Mouse (Mus musculus) intestine, embryonic 16.5 days (tissue): Measurements from ENCODE around the gene Cadps. TPM values are rescaled to one million over a fixed set of nuclear protein-coding genes. Genes with fewer than 3 reads are reported as not detected.
A peak's percentile ranks its signal among the peaks of the same experiment; 100 is the strongest.

Experiments used
- ATAC-seq: fragments of 200-750 bp; cut with Nextera tagmentation; 2 replicates; pipeline ENCODE4 v1.8.0; 2017; ENCODE audit warnings: moderate TSS enrichment, moderate library complexity
- H3K27ac ChIP-seq: fragments of 300-500 bp; sonication (generic); 2 replicates; pipeline ENCODE4 v1.5.1; 2014; ENCODE audit warnings: mild to moderate bottlenecking, low read length
- H3K27me3 ChIP-seq: fragments of 300-500 bp; sonication (generic); replicated peaks from 2 replicates; pipeline ENCODE4 v1.6.1; 2014; ENCODE audit warnings: low read length, control low read depth, mixed read lengths; ENCODE audit not compliant: control insufficient read depth, insufficient read depth
- H3K36me3 ChIP-seq: fragments of 300-500 bp; sonication (generic); 2 replicates; pipeline ENCODE4 v1.6.1; 2014; ENCODE audit warnings: low read length, control low read depth; ENCODE audit not compliant: control insufficient read depth, insufficient read depth
- H3K4me1 ChIP-seq: fragments of 300-500 bp; sonication (generic); 2 replicates; pipeline ENCODE4 v1.6.1; 2014; ENCODE audit warnings: low read length, control low read depth, mixed read lengths; ENCODE audit not compliant: control insufficient read depth, insufficient read depth
- H3K4me2 ChIP-seq: fragments of 300-500 bp; sonication (generic); 2 replicates; pipeline ENCODE4 v1.6.1; 2014; ENCODE audit warnings: low read depth, low read length, control low read depth
- H3K4me3 ChIP-seq: fragments of 300-500 bp; sonication (generic); 2 replicates; pipeline ENCODE4 v1.5.1; 2014; ENCODE audit warnings: mild to moderate bottlenecking, low read length
- H3K9ac ChIP-seq: fragments of 300-500 bp; sonication (generic); 2 replicates; pipeline ENCODE4 v1.6.1; 2014; ENCODE audit warnings: low read depth, low read length
- H3K9me3 ChIP-seq: fragments of 300-500 bp; sonication (generic); 2 replicates; pipeline ENCODE4 v1.6.1; 2016; ENCODE audit warnings: low read length, control low read depth; ENCODE audit not compliant: control insufficient read depth
- WGBS: fragments of 180-500 bp; shearing (Covaris S2); extraction: QIAGEN DNeasy Blood & Tissue Kit; methylation state at CpG from one replicate; pipeline ENCODE4 v1.1.7; 2014; 5-methylcytosine and 5-hydroxymethylcytosine counted together
- polyA plus RNA-seq: library from polyadenylated mRNA; unstranded; fragments of >200 nt; fragmentation: Nextera tagmentation; extraction: Ambion mirVana; gene quantifications from 2 replicates; pipeline ENCODE4 v1.2.1, GENCODE M21; 2015

Gene Cadps
- polyA plus RNA-seq, 1 experiment from 2014 or later = 2.6 TPM

DNA sequence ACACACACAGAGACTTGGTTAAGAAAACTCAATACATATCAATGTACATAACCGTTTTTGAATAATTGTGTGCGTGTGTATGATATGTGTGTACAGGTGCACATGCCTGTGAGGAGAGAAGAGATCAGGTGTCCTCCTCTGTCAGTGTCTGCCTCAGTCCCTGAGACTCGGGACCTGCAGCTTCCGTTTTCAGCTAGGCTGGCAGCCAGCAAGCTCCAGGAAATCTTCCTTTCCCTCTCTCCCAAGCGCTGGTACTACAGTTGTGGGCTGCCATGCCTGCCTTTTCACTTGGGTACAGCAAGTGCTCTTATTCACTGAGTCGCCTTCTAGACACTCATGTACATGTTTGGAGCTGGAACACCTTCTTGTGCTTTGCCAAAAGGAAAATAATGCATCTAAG lies 435.7 kb downstream of the Cadps start:
- Histone ChIP-seq H3K4me1 (no peaks in the 10 kb centered on the region), H3K9me3 (no peaks in the 10 kb centered on the region), H3K27me3 (no peaks in the 10 kb centered on the region), H3K4me3 (no peak overlapping the region), H3K36me3 (no peaks in the 10 kb centered on the region), H3K9ac (no peak overlapping the region), H3K4me2 (no peak overlapping the region), H3K27ac (no peak overlapping the region)
- ATAC-seq = no peak
- 67% methylated on average over 6 of the region's 6 CpGs for WGBS

GRCm38 (mm10) chr14:12377883-12378282 lies 445.0 kb downstream of the Cadps start:
- Histone ChIP-seq H3K4me1 (no peaks in the 10 kb centered on the region), H3K27me3 (0 out of 2 replicates have a peak, but pooled peaks cover 2% of the 10 kb centered on the region), H3K4me2 (no peak overlapping the region), H3K9ac (no peak overlapping the region), H3K36me3 (no peaks in the 10 kb centered on the region), H3K4me3 (no peak overlapping the region), H3K9me3 (no peaks in the 10 kb centered on the region), H3K27ac (no peak overlapping the region)
- 19% methylated on average over 9 of the region's 9 CpGs for WGBS
- no peak for ATAC-seq

DNA sequence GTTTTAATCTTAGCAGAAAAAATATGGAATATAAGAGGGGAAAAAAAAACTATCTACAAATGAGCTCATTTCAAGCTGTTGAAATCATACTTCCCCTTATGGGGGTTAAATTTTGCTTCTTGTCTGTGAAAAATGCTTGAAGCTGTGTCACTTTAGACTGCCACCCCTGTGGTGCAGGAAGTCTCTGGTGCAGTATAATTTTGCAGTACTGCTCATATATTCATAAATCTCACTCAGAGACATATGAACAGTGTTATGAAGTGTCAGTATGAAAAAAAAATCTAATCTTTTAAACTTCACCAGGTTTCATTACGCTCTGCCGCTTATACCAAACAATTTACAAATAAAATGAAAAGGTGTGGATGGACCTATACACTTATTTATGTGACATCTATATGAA lies 445.6 kb downstream of the Cadps start:
- H3K9me3 ChIP-seq = no peaks in the 10 kb centered on the region
- 0 out of 2 replicates have a peak, but pooled peaks cover 2% of the 10 kb centered on the region for H3K27me3 ChIP-seq
- no peak overlapping the region for H3K4me2 ChIP-seq
- H3K36me3 ChIP-seq = no peaks in the 10 kb centered on the region
- H3K4me3 ChIP-seq = no peak overlapping the region
- no peaks in the 10 kb centered on the region for H3K4me1 ChIP-seq
- no peak overlapping the region for H3K27ac ChIP-seq
- WGBS = 90% methylated on average over 2 of the region's 2 CpGs
- ATAC-seq = no peak
- no peak overlapping the region for H3K9ac ChIP-seq

GRCm38 (mm10) chr14:12375451-12375850 lies 447.4 kb downstream of the Cadps start:
- Histone ChIP-seq H3K4me2 (no peak overlapping the region), H3K9ac (no peak overlapping the region), H3K9me3 (no peaks in the 10 kb centered on the region), H3K4me3 (no peak overlapping the region), H3K36me3 (no peaks in the 10 kb centered on the region), H3K27me3 (0 out of 2 replicates have a peak, but pooled peaks cover 2% of the 10 kb centered on the region), H3K27ac (no peak overlapping the region), H3K4me1 (no peaks in the 10 kb centered on the region)
- ATAC-seq = no peak
- WGBS = 69% methylated on average over 2 of the region's 2 CpGs

DNA sequence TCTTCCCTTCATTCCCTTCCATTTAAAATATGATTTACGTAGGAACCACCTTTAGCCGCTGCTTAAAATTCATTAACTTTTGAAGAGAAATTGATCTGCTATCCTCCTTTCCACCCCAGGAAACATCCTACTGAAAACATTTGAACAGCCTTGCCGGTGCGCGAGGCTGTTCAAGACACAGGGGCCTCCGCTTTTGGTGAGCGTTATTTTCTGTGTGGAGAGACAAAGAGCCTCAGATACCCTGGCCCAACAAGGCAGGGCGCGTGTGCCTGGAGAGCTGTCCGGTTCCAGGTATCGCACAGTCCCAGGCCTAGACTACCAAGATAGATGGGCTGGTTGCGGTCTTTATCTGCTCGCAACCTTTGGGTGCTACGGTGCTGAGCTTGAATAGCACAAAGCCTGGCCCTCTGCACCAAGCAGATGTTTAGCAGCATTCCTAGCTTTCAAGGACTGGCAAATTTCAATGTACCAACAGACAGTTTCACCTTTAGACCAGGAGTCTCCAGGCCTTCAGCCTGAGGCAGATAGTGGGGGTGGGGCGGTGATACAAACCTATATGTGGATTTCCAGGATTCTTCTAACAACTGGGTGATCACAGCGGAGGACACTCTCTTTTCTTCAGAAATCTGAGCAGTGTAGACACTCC lies 472.5 kb downstream of the Cadps start:
- H3K4me2 ChIP-seq = no peak overlapping the region
- no peaks in the 10 kb centered on the region for H3K9me3 ChIP-seq
- H3K27ac ChIP-seq = no peak overlapping the region
- 11% methylated on average over 16 of the region's 16 CpGs for WGBS
- H3K4me3 ChIP-seq = no peak overlapping the region
- H3K9ac ChIP-seq = no peak overlapping the region
- no peaks in the 10 kb centered on the region for H3K36me3 ChIP-seq
- ATAC-seq = no peak
- peaks cover 57% of the 10 kb centered on the region for H3K27me3 ChIP-seq
- H3K4me1 ChIP-seq = no peaks in the 10 kb centered on the region; the same call in 1 of the 2 replicates

- ATAC-seq = no peak
- Histone ChIP-seq H3K4me1 (no peaks in the 10 kb centered on the region; the same call in 1 of the 2 replicates), H3K9ac (no peak overlapping the region), H3K9me3 (no peaks in the 10 kb centered on the region), H3K36me3 (no peaks in the 10 kb centered on the region), H3K4me2 (no peak overlapping the region), H3K27ac (no peak overlapping the region), H3K4me3 (no peak overlapping the region), H3K27me3 (peaks cover 65% of the 10 kb centered on the region)
- whole genome bisulfite sequencing = 11% methylated on average over 15 of the region's 15 CpGs
These were observed 473.4 kb downstream of the Cadps start for GRCm38 (mm10) chr14:12349334-12350090.

DNA sequence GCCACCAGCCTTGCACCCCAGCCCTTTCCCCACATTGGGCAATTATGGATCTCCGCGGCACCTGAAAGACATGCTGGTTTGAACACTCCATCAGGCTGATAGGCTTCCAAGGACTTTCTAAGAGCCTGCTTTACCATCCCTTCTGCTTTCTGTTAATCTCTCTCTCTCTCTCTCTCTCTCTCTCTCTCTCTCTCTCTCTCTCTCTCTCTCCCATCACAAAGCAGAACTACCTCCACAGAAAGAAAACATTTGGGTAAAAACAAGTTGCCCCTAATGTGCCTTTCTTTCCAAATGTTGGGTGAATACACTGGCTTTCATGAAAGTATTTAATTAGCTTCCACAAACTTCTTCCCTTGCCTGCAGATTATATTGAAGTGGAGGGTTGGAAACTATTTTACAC lies 474.8 kb downstream of the Cadps start, which contains the start of gene Fezf2:
Gene Fezf2, minus strand, starts transcription at position 101 of the 400 bp plus-strand sequence.
- WGBS = 2% methylated on average over 2 of the region's 2 CpGs
- no peak within 1 kb of the TSS for H3K4me3 ChIP-seq
- no peak within 1 kb of the TSS for H3K4me2 ChIP-seq
- H3K9ac ChIP-seq = no peak within 1 kb of the TSS
- H3K27me3 ChIP-seq = peaks cover 80% of the 10 kb centered on the region
- no peaks in the 10 kb centered on the region; the same call in 1 of the 2 replicates for H3K4me1 ChIP-seq
- no peaks in the 10 kb centered on the region for H3K36me3 ChIP-seq
- no peaks in the 10 kb centered on the region for H3K9me3 ChIP-seq
- no peak within 1 kb of the TSS for H3K27ac ChIP-seq
- ATAC-seq = no peak

GRCm38 (mm10) chr14:12346865-12347600 lies 475.8 kb downstream of the Cadps start:
- H3K27ac ChIP-seq = no peak overlapping the region
- 2% methylated on average over 26 of the region's 26 CpGs for WGBS
- peaks cover 90% of the 10 kb centered on the region for H3K27me3 ChIP-seq

More at GRCm38 (mm10) chr14:12346865-12347600, 475.8 kb downstream of the Cadps start:
- H3K4me2 ChIP-seq = peak overlapping the region; percentile 25; the same call in 1 of the 2 replicates
- no peaks in the 10 kb centered on the region; the same call in 1 of the 2 replicates for H3K4me1 ChIP-seq
- no peaks in the 10 kb centered on the region for H3K36me3 ChIP-seq
- peak overlapping the region; percentile 18; the same call in 1 of the 2 replicates for H3K4me3 ChIP-seq
- no peaks in the 10 kb centered on the region for H3K9me3 ChIP-seq
- ATAC-seq = no peak
- H3K9ac ChIP-seq = no peak overlapping the region
